Comparison of ENCODE assay signal across 9 mouse cellular contexts in genomic region chr9:62286967-62287632, GRCm38 (mm10). TPM values are rescaled to one million over a fixed set of nuclear protein-coding genes. Genes with fewer than 3 reads are reported as not detected.
A peak's percentile ranks its signal among the peaks of the same experiment; 100 is the strongest.
DNase-seq lines count a peak whose midpoint lies in the region; ATAC-seq and TF ChIP-seq lines count a peak whose summit lies in the region.
"Had no signal": no experiment of that assay in that cellular context is flagged by ENCODE, and none has a peak within 500 bp of the region (broad histone marks: within the 10 kb centered on the region; RNA-seq: fewer than 3 reads in every experiment).

No protein-coding gene starts in this region.

- peak; percentile 62 to 74 for DNase-seq in heart, adult 2 months
- no peak for DNase-seq in ES-E14 (ENCODE audit: low read depth, low spot score)
- DNase-seq in cerebellum, adult 11-12 months = peak; percentile 61
- DNase-seq in gastrocnemius, adult 2 months = peak; percentile 79
- DNase-seq in layer of hippocampus, postnatal 10 days (ENCODE audit: low spot score in 2 of 2) = peak; percentile 82 to 84
- DNase-seq in mesoderm, embryonic 11.5 days (ENCODE audit: low read depth, low spot score) = peak; percentile 78
- peak; percentile 53 for DNase-seq in telencephalon, adult 2 months (ENCODE audit: low read depth, low spot score)

- H3K4me2 ChIP-seq in heart, embryonic 12.5 days = no peak overlapping the region

- H3K27me3 ChIP-seq in heart, adult 2 months (ENCODE audit: control insufficient read depth, insufficient read depth, low read length) = no peaks in the 10 kb centered on the region
- 0 out of 2 replicates have a peak, but pooled peaks cover 4% of the 10 kb centered on the region for H3K27me3 ChIP-seq in heart, embryonic 12.5 days (replicated peaks)

- no peak overlapping the region for H3K4me3 ChIP-seq in heart, adult 2 months
- H3K4me3 ChIP-seq in heart, embryonic 12.5 days = no peak overlapping the region
- H3K4me3 ChIP-seq in ES-E14 (ENCODE audit: insufficient read depth in 1 of 2, low read depth in 1 of 2, low read length in 2 of 2, poor library complexity in 1 of 2, severe bottlenecking in 1 of 2) = no peak overlapping the region
- no peak overlapping the region for H3K4me3 ChIP-seq in gastrocnemius, adult 2 months
- H3K4me3 ChIP-seq: megakaryocyte, embryonic 14.5 days had no signal

- no peaks in the 10 kb centered on the region for H3K36me3 ChIP-seq in heart, adult 2 months (ENCODE audit: control insufficient read depth, insufficient read depth, low read length)
- H3K36me3 ChIP-seq in heart, embryonic 12.5 days = no peaks in the 10 kb centered on the region
- no peaks in the 10 kb centered on the region for H3K36me3 ChIP-seq in ES-E14 (ENCODE audit: control insufficient read depth, insufficient read depth, low read length, poor library complexity, severe bottlenecking)

- H3K79me2 ChIP-seq in heart, adult 2 months (replicated peaks; ENCODE audit: control insufficient read depth, insufficient read depth, low read length) = no peaks in the 10 kb centered on the region

- peak; percentile 88 for TF ChIP-seq EP300 in heart, adult 2 months (IDR thresholded peaks at IDR 0.05; ENCODE audit: insufficient read depth, low read depth, low read length)

- intact Hi-C loops in heart, adult 2 months (cut with DNase I) = loop anchor here (1.0 to 10.0 kb wide), 3 partner anchors 266 to 848 kb away; no protein-coding TSS in a partner anchor
- intact Hi-C loops in gastrocnemius, adult 2 months (cut with DNase I) = loop anchor here (1.0 to 5.0 kb wide), 3 partner anchors 185 to 490 kb away; no protein-coding TSS in a partner anchor

- ATAC-seq in heart, embryonic 12.5 days (ENCODE audit: insufficient number of reproducible peaks, low FRiP score) = no peak

- H3K9ac ChIP-seq in heart, adult 2 months (ENCODE audit: low read depth, low read length) = no peak overlapping the region
- H3K9ac ChIP-seq in heart, embryonic 12.5 days = no peak overlapping the region
- H3K9ac ChIP-seq in ES-E14 (ENCODE audit: insufficient read depth, low read depth, low read length, poor library complexity, severe bottlenecking) = no peak overlapping the region

- in situ Hi-C loops in ES-E14 (cut with MboI; ENCODE audit: low sequenced_read_pairs in 2 of 2, unreplicated experiment in 2 of 2) = loop anchor here in 1 of 2 experiments (10.0 kb wide), 1 partner anchor 268 kb away; no protein-coding TSS in a partner anchor

- H3K4me1 ChIP-seq in heart, adult 2 months (ENCODE audit: control insufficient read depth, insufficient read depth, low read length) = no peaks in the 10 kb centered on the region
- H3K4me1 ChIP-seq in heart, embryonic 12.5 days (replicated peaks) = no peaks in the 10 kb centered on the region
- 0 out of 4 replicates have a peak, but pooled peaks cover 0 to 2% of the 10 kb centered on the region in 2 experiments for H3K4me1 ChIP-seq in ES-E14 (ENCODE audit: control insufficient read depth in 2 of 2, insufficient read depth in 2 of 2, low read length in 2 of 2, poor library complexity in 1 of 2)

- peak overlapping the region; percentile 68 for H3K27ac ChIP-seq in heart, adult 2 months
- H3K27ac ChIP-seq in heart, embryonic 12.5 days (ENCODE audit: poor library complexity, severe bottlenecking) = no peak overlapping the region
- no peak overlapping the region for H3K27ac ChIP-seq in ES-E14 (ENCODE audit: insufficient read depth, low read depth, low read length, poor library complexity, severe bottlenecking)
- peak overlapping the region; percentile 63 for H3K27ac ChIP-seq in gastrocnemius, adult 2 months

- no peaks in the 10 kb centered on the region for H3K9me3 ChIP-seq in heart, embryonic 12.5 days (replicated peaks)
- no peaks in the 10 kb centered on the region for H3K9me3 ChIP-seq in ES-E14 (ENCODE audit: control insufficient read depth, insufficient read depth, low read depth, low read length)
- H3K9me3 ChIP-seq: megakaryocyte, embryonic 14.5 days had no signal

- peak; percentile 87 for TF ChIP-seq CTCF in heart, adult 2 months (IDR thresholded peaks at IDR 0.05)
- TF ChIP-seq CTCF in gastrocnemius, adult 2 months (IDR thresholded peaks at IDR 0.05) = peak; percentile 85

- TF ChIP-seq POLR2A in heart, adult 2 months (IDR thresholded peaks at IDR 0.05; ENCODE audit: insufficient read depth, low read depth, low read length) = no peak

- WGBS in heart, adult 2 months = 40% methylated on average over 4 of the region's 4 CpGs
- 40% methylated on average over 4 of the region's 4 CpGs for WGBS in heart, embryonic 12.5 days

TF ChIP-seq in ES-E14, 5 proteins besides CTCF, POLR2A, EP300 and RAD21:
- TF ChIP-seq HCFC1 (IDR thresholded peaks at IDR 0.05; ENCODE audit: borderline replicate concordance, insufficient read depth, low read length) = no peak
- TF ChIP-seq ZC3H11A (IDR thresholded peaks at IDR 0.05; ENCODE audit: borderline replicate concordance, low read depth, low read length) = peak; percentile 88

RNA-seq across cellular contexts. Expression of gene Spesp1, which starts 5.1 kb away (rescaled TPM):
- not detected for total RNA-seq in heart, adult 2 months (2021)
- 0.06 and 0.09 TPM in 2 replicates for polyA plus RNA-seq in heart, adult 2 months (2012; rRNA removed)
- polyA plus RNA-seq in heart, embryonic 12.5 days (2016; fragmentation: Nextera tagmentation; extraction: Ambion mirVana) = not detected in 2 replicates
- 2.1 and 2.5 TPM in 2 replicates for total RNA-seq in ES-E14 (2012; rRNA removed)
- total RNA-seq in gastrocnemius, adult 2 months (2021) = not detected
- under 1 TPM in 1 of 2 experiments, not detected in 1; 0.11 TPM for total RNA-seq in layer of hippocampus, postnatal 10 days (2021)

RNA-seq across cellular contexts. Expression of gene Anp32a, which starts 54.0 kb away (rescaled TPM):
- 100 to 1,000 TPM; 189 to 204 TPM for total RNA-seq in heart, adult 2 months (2021)
- 28.8 and 68.2 TPM in 2 replicates for polyA plus RNA-seq in heart, adult 2 months (2012; rRNA removed)
- 156 and 158 TPM in 2 replicates for polyA plus RNA-seq in heart, embryonic 12.5 days (2016; fragmentation: Nextera tagmentation; extraction: Ambion mirVana)
- total RNA-seq in ES-E14 (2012; rRNA removed) = 93.5 and 96.0 TPM in 2 replicates
- 10 to 100 TPM; 62.8 to 88.2 TPM for total RNA-seq in gastrocnemius, adult 2 months (2021)
- total RNA-seq in layer of hippocampus, postnatal 10 days (2021) = 100 to 1,000 TPM; 224 to 231 TPM

Comparison
In these comparisons a context has a peak if more than half of its experiments do, and no peak if none do; other contexts are left out.
1. H3K27ac ChIP-seq: peak in heart, adult 2 months (single experiment) and gastrocnemius, adult 2 months (single experiment); none in heart, embryonic 12.5 days (single experiment) and ES-E14 (single experiment).